Mouse (Mus musculus) megakaryocyte, embryonic 14.5 days (primary cell): ENCODE measurements around the gene Ano6. TPM values are rescaled to one million over a fixed set of nuclear protein-coding genes. Genes with fewer than 3 reads are reported as not detected.

Experiments used
- H3K27me3 ChIP-seq: replicated peaks from 2 replicates; pipeline ENCODE3; 2012; ENCODE audit warnings: inconsistent platforms
- H3K36me3 ChIP-seq: replicated peaks from 2 replicates; pipeline ENCODE3; 2012; ENCODE audit warnings: low read length, inconsistent platforms, mixed read lengths
- H3K4me1 ChIP-seq: 2 replicates; pipeline ENCODE4 v1.6.1; 2012; ENCODE audit warnings: inconsistent platforms
- H3K4me3 ChIP-seq: replicated peaks from 2 replicates; pipeline ENCODE3; 2012; ENCODE audit warnings: moderate library complexity, mild to moderate bottlenecking, inconsistent platforms
- H3K9me3 ChIP-seq: 2 replicates; pipeline ENCODE4 v1.6.1; 2012; ENCODE audit warnings: inconsistent platforms
- FLI1 ChIP-seq: IDR thresholded peaks from 2 replicates; pipeline ENCODE4 v1.6.1; 2012; ENCODE audit warnings: low read length, inconsistent platforms, mixed read lengths
- GATA1 ChIP-seq: IDR thresholded peaks from 3 replicates; pipeline ENCODE4 v1.6.1; 2012; ENCODE audit warnings: mixed read lengths, low read length, inconsistent platforms, borderline replicate concordance
- polyA plus RNA-seq: library from polyadenylated mRNA; stranded (reverse); fragments of >175 nt; gene quantifications from 2 replicates; pipeline ENCODE4 v1.2.3, GENCODE M21; 2012; ENCODE audit warnings: low replicate concordance; ENCODE audit not compliant: insufficient read depth

The Ano6 gene
- polyA plus RNA-seq, 1 experiment: 10.3 TPM

- Histone ChIP-seq H3K9me3 (no peaks in the 10 kb centered on the region), H3K4me1 (peaks cover 70% of the 10 kb centered on the region), H3K27me3 (no peaks in the 10 kb centered on the region), H3K36me3 (peaks cover 91% of the 10 kb centered on the region), H3K4me3 (no peak overlapping the region)
- TF ChIP-seq GATA1: no peak
- no peak for TF ChIP-seq FLI1
Measured at GRCm38 (mm10) chr15:95914963-95915362, 124.3 kb downstream of the Ano6 start.

GRCm38 (mm10) chr15:95915477-95915876 is 124.8 kb downstream of the Ano6 start:
- H3K27me3 ChIP-seq: no peaks in the 10 kb centered on the region
- peaks cover 90% of the 10 kb centered on the region for H3K36me3 ChIP-seq
- peaks cover 68% of the 10 kb centered on the region for H3K4me1 ChIP-seq
- H3K4me3 ChIP-seq: no peak overlapping the region
- TF ChIP-seq FLI1: no peak
- no peak for TF ChIP-seq GATA1
- no peaks in the 10 kb centered on the region for H3K9me3 ChIP-seq

GRCm38 (mm10) chr15:95917330-95917729 is 126.7 kb downstream of the Ano6 start:
- Histone ChIP-seq H3K36me3 (peaks cover 92% of the 10 kb centered on the region), H3K4me3 (no peak overlapping the region), H3K4me1 (peaks cover 72% of the 10 kb centered on the region), H3K27me3 (no peaks in the 10 kb centered on the region), H3K9me3 (no peaks in the 10 kb centered on the region)
- TF ChIP-seq FLI1 (no peak), GATA1 (no peak)

GRCm38 (mm10) chr15:95920047-95920446 is 129.4 kb downstream of the Ano6 start:
- Histone ChIP-seq H3K4me3 (no peak overlapping the region), H3K9me3 (no peaks in the 10 kb centered on the region), H3K4me1 (peaks cover 77% of the 10 kb centered on the region), H3K36me3 (peaks cover 92% of the 10 kb centered on the region), H3K27me3 (no peaks in the 10 kb centered on the region)
- TF ChIP-seq GATA1: no peak
- TF ChIP-seq FLI1: no peak

GRCm38 (mm10) chr15:95921072-95921471 is 130.4 kb downstream of the Ano6 start:
- H3K4me3 ChIP-seq: no peak overlapping the region
- peaks cover 77% of the 10 kb centered on the region for H3K4me1 ChIP-seq
- H3K9me3 ChIP-seq: no peaks in the 10 kb centered on the region
- TF ChIP-seq GATA1 (no peak), FLI1 (no peak)
- peaks cover 92% of the 10 kb centered on the region for H3K36me3 ChIP-seq
- H3K27me3 ChIP-seq: no peaks in the 10 kb centered on the region

- Histone ChIP-seq H3K36me3 (peaks cover 89% of the 10 kb centered on the region), H3K27me3 (no peaks in the 10 kb centered on the region), H3K4me1 (peaks cover 71% of the 10 kb centered on the region), H3K9me3 (no peaks in the 10 kb centered on the region), H3K4me3 (no peak overlapping the region)
- TF ChIP-seq GATA1: no peak
- TF ChIP-seq FLI1: no peak
Measured at GRCm38 (mm10) chr15:95921639-95922038, 131.0 kb downstream of the Ano6 start.

GRCm38 (mm10) chr15:95922558-95922957 is 131.9 kb downstream of the Ano6 start:
- TF ChIP-seq GATA1: no peak
- TF ChIP-seq FLI1: no peak
- Histone ChIP-seq H3K36me3 (peaks cover 90% of the 10 kb centered on the region), H3K9me3 (no peaks in the 10 kb centered on the region), H3K27me3 (no peaks in the 10 kb centered on the region), H3K4me1 (peaks cover 65% of the 10 kb centered on the region), H3K4me3 (no peak overlapping the region)

- H3K4me1 ChIP-seq: peaks cover 61% of the 10 kb centered on the region
- TF ChIP-seq GATA1: no peak
- no peaks in the 10 kb centered on the region for H3K9me3 ChIP-seq
- H3K27me3 ChIP-seq: no peaks in the 10 kb centered on the region
- H3K4me3 ChIP-seq: no peak overlapping the region
- peaks cover 97% of the 10 kb centered on the region for H3K36me3 ChIP-seq
Measured at GRCm38 (mm10) chr15:95925334-95925986, 134.8 kb downstream of the Ano6 start.

- Histone ChIP-seq H3K4me1 (peaks cover 48% of the 10 kb centered on the region), H3K9me3 (no peaks in the 10 kb centered on the region), H3K36me3 (peaks cover 97% of the 10 kb centered on the region), H3K27me3 (no peaks in the 10 kb centered on the region), H3K4me3 (no peak overlapping the region)
- TF ChIP-seq GATA1 (no peak), FLI1 (no peak)
Measured at GRCm38 (mm10) chr15:95929087-95929486, 138.4 kb downstream of the Ano6 start.

GRCm38 (mm10) chr15:95931013-95931775 is 140.6 kb downstream of the Ano6 start:
- Histone ChIP-seq H3K27me3 (no peaks in the 10 kb centered on the region), H3K36me3 (peaks cover 97% of the 10 kb centered on the region), H3K4me1 (peaks cover 29% of the 10 kb centered on the region), H3K9me3 (no peaks in the 10 kb centered on the region), H3K4me3 (no peak overlapping the region)
- no peak for TF ChIP-seq FLI1
- no peak for TF ChIP-seq GATA1
